Mouse (Mus musculus): Measurements from ENCODE around the gene Abcc4.

GRCm38 (mm10) chr14:118566214-118566688 lies 139.8 kb downstream of the Abcc4 start:
- TF ChIP-seq CTCF (IDR thresholded peaks at IDR 0.05; ENCODE audit: low read depth, low read length) (no peak), POLR2A (IDR thresholded peaks at IDR 0.05; ENCODE audit: extremely low read depth, insufficient read depth, low read length) (no peak)

Measured in liver, adult 2 months (tissue).